Mouse (Mus musculus): Measurements from ENCODE around the gene Atp6v1e2. TPM values are rescaled to one million over a fixed set of nuclear protein-coding genes. Genes with fewer than 3 reads are reported as not detected.

Gene Atp6v1e2
- polyA plus RNA-seq, 1 experiment from 2014 or later, result not detected

DNA sequence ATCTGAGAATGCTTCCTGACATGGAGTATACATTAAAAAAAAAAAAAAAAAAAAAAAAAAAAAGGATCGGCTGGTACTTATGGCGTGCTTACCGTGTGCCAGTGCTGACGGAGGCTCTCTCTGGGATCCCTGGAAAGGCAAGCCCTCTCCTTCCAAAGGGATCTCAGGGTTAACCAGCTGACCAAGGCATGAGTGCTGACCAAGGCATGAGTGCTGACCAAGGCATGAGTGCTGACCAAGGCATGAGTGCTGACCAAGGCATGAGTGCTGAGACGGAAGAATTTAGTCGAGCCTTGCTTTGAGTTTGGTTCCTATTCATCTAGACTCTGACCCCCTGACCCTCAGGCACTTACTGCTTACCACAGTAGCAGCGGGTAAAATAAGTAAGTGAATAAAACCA lies 9.0 kb downstream of the Atp6v1e2 start:
- no peak for ATAC-seq (ENCODE audit: insufficient read depth)
- H3K4me2 ChIP-seq, result no peak overlapping the region
- H3K27me3 ChIP-seq, result peaks cover 12% of the 10 kb centered on the region
- H3K27ac ChIP-seq (replicated peaks), result no peak overlapping the region
- H3K9me3 ChIP-seq (replicated peaks), result no peaks in the 10 kb centered on the region
- WGBS (ENCODE audit: insufficient replicate concordance), result 51% methylated on average over 7 of the region's 7 CpGs
- no peak overlapping the region for H3K9ac ChIP-seq
- no peaks in the 10 kb centered on the region for H3K36me3 ChIP-seq (replicated peaks)
- H3K4me1 ChIP-seq (replicated peaks), result no peaks in the 10 kb centered on the region; the same call in 1 of the 2 replicates
- H3K4me3 ChIP-seq (replicated peaks), result no peak overlapping the region

DNA sequence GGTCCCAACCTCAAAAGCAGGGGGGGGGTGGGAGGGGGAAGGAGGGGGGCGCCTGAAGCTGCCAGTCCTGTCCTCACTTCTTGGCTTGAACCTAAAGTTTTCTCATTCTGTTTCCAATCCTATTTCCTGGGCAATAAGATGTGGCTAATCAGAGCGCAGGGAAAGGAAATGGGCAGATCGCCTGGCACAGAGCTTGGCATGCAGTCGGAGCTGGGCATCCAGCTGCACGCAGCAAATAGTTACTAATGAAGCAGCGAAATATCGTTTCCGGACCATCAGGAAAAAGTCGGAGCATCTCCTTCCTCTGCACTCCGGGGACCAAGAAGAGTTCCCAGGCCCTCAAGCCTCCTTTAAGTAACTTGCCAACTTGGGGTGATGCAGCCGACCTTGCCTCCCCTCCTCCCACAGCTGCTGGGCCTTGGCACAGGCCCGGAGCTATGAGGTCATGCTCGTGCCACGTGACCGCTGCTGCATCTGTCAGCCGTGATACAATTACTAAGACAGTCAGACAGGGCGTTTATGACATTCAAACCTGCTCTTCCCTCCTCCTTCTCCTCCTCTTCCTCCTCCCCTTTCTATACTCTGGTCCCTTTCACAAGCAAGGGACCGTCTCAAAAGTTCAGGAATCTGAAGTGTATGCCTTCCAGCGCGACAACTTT lies 10.1 kb downstream of the Atp6v1e2 start:
- peaks cover 12% of the 10 kb centered on the region for H3K27me3 ChIP-seq

DNA sequence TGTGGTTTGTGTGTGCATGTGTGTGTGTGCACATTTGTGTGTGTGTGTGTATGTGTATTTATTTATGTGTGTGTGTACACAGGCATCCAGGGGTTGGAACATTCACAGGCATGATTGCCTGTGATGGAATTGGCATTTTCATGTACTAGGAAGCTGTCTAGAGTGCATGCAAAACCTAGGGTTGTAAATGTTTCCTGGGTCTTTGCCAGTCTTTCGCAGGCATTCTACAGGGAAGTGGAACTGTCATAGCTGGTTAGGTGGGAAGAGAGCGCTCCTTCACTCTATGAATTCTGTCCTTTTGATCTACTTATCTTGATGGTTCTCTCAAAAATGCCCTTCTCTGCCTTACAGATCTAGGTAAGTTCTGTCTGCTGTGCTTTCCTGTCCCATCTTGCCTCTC lies 10.6 kb downstream of the Atp6v1e2 start:
- Histone ChIP-seq H3K9me3 (replicated peaks) (no peaks in the 10 kb centered on the region), H3K4me2 (no peak overlapping the region), H3K4me1 (replicated peaks) (no peaks in the 10 kb centered on the region; the same call in 1 of the 2 replicates), H3K9ac (no peak overlapping the region), H3K27me3 (peaks cover 12% of the 10 kb centered on the region), H3K4me3 (replicated peaks) (no peak overlapping the region), H3K36me3 (replicated peaks) (no peaks in the 10 kb centered on the region), H3K27ac (replicated peaks) (no peak overlapping the region)
- WGBS (ENCODE audit: insufficient replicate concordance), result 65% methylated on average over 2 of the region's 2 CpGs
- ATAC-seq (ENCODE audit: insufficient read depth), result no peak

More for the DNA sequence above, 10.1 kb downstream of the Atp6v1e2 start:
- no peak for ATAC-seq (ENCODE audit: insufficient read depth)
- 5% methylated on average over 20 of the region's 20 CpGs for WGBS (ENCODE audit: insufficient replicate concordance)
- Histone ChIP-seq H3K9ac (no peak overlapping the region), H3K9me3 (replicated peaks) (no peaks in the 10 kb centered on the region), H3K4me2 (peak overlapping the region; percentile 43), H3K27ac (replicated peaks) (no peak overlapping the region), H3K4me1 (replicated peaks) (no peaks in the 10 kb centered on the region; the same call in 1 of the 2 replicates), H3K4me3 (replicated peaks) (peak overlapping the region; percentile 23), H3K36me3 (replicated peaks) (no peaks in the 10 kb centered on the region)

DNA sequence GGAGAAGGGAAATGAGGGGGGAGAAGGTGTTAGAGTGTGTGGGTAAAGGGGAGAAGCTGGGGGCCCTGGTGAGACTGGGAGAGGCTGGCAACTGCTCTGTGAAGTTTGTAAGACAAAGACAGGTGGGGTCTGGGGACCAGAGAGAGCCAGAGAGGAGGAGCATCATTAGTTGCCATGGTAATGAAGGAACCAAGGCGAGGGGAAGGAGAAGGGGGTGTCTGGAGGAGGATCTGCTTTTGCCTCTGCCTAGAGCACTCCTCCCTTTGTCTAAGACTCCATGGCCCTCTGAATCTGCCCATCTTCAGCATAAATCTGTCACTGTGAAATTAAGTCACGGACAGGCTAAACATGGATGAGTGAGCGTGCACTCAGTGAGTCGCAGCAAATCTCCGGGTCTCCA lies 14.8 kb downstream of the Atp6v1e2 start:
- Histone ChIP-seq H3K27ac (replicated peaks) (no peak overlapping the region), H3K4me2 (no peak overlapping the region), H3K9me3 (replicated peaks) (no peaks in the 10 kb centered on the region), H3K4me1 (replicated peaks) (no peaks in the 10 kb centered on the region; the same call in 1 of the 2 replicates), H3K4me3 (replicated peaks) (no peak overlapping the region), H3K9ac (no peak overlapping the region), H3K36me3 (replicated peaks) (no peaks in the 10 kb centered on the region), H3K27me3 (peaks cover 9% of the 10 kb centered on the region)
- WGBS (ENCODE audit: insufficient replicate concordance), result 39% methylated on average over 5 of the region's 5 CpGs
- ATAC-seq (ENCODE audit: insufficient read depth), result no peak

DNA sequence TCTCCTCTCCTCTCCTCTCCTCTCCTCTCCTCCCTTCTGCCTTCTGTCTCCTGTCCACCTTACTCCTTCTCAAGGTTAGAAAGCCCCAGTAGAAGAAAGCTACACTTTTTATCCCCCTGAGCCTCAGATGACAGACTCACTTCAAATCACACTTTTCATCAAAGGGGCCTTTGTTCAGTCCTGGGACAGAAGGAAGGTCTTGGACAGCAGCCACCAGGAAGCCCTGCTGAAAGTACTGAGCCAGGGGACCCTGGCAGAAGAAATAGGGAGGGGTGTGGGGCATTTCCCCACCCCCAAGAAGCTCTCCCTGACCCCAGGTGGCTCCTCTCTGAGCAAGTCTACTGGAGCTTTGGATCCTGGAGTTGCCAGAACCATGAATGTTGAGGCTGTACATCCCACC lies 17.7 kb downstream of the Atp6v1e2 start:
- Histone ChIP-seq H3K9me3 (replicated peaks) (no peaks in the 10 kb centered on the region), H3K27me3 (0 out of 2 replicates have a peak, but pooled peaks cover 3% of the 10 kb centered on the region), H3K4me1 (replicated peaks) (no peaks in the 10 kb centered on the region), H3K9ac (no peak overlapping the region), H3K36me3 (replicated peaks) (no peaks in the 10 kb centered on the region), H3K4me2 (no peak overlapping the region), H3K27ac (replicated peaks) (no peak overlapping the region), H3K4me3 (replicated peaks) (no peak overlapping the region)
- ATAC-seq (ENCODE audit: insufficient read depth), result no peak

DNA sequence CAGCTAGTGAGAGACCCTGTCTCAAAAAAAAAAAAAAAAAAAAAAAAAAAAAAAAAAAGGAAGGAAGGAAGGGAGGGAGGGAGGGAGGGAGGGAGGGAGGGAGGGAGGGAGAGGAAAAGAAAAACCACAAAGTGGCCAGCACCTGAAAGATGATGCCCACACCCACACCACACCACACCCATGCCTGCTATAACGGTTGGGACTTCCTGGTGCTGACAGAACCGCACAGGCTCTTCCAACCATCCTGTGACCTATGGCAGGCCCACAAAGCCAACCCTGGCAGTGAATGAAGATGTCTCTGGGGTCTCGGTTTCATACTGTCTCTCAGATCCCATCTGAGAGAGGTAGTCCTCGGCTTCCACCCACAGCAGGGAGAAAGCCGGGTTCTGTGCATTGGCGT lies 18.3 kb downstream of the Atp6v1e2 start:
- Histone ChIP-seq H3K4me2 (no peak overlapping the region), H3K9ac (no peak overlapping the region), H3K27ac (replicated peaks) (no peak overlapping the region), H3K27me3 (0 out of 2 replicates have a peak, but pooled peaks cover 3% of the 10 kb centered on the region), H3K4me1 (replicated peaks) (no peaks in the 10 kb centered on the region), H3K36me3 (replicated peaks) (no peaks in the 10 kb centered on the region), H3K4me3 (replicated peaks) (no peak overlapping the region), H3K9me3 (replicated peaks) (no peaks in the 10 kb centered on the region)
- WGBS (ENCODE audit: insufficient replicate concordance), result 54% methylated on average over 6 of the region's 6 CpGs
- no peak for ATAC-seq (ENCODE audit: insufficient read depth)

DNA sequence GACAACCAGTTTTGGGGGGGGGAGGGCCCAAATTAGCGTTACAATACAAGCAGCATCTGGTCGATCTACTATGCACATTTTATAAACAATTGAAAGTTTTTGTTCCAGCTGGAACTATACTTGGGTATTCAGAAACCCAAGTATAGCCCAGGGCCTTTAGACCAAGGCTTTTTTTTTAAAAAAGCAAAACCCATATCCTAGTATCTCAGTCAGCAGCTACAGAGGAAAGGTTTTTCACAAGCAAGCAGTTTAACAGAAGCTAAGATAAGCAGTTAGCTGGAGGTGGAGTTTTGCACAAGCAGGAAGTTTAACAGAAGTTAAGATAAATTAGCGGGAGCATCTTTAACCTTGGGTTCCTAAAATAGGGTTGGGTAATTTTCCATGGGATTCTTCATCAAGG lies 20.9 kb downstream of the Atp6v1e2 start:
- H3K4me2 ChIP-seq, result no peak overlapping the region
- no peaks in the 10 kb centered on the region for H3K27me3 ChIP-seq
- ATAC-seq (ENCODE audit: insufficient read depth), result no peak
- no peaks in the 10 kb centered on the region for H3K36me3 ChIP-seq (replicated peaks)
- no peak overlapping the region for H3K9ac ChIP-seq
- no peak overlapping the region for H3K27ac ChIP-seq (replicated peaks)
- no peak overlapping the region for H3K4me3 ChIP-seq (replicated peaks)
- 57% methylated on average over 3 of the region's 3 CpGs for WGBS (ENCODE audit: insufficient replicate concordance)
- no peaks in the 10 kb centered on the region for H3K9me3 ChIP-seq (replicated peaks)
- H3K4me1 ChIP-seq (replicated peaks), result no peaks in the 10 kb centered on the region

DNA sequence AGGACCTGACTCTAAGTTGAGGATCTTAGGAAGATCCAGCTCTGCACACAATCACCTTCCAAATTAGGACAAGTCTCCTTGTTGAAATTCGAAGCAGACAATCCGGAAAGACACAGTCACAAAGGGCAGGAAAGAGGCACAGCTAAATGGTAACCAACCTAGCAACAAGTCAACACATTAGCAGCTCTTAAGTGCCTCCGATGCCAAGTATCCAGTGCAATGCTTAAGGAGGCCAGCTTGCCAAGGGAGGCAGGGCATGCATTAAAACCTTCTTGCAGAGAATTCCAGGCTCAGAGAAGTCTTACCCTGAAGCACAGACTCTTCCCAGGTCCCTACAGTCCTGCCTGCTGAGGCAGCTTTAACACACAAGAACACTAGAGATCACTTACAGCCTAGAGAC lies 23.0 kb downstream of the Atp6v1e2 start:
- no peak overlapping the region for H3K9ac ChIP-seq
- H3K4me3 ChIP-seq (replicated peaks), result no peak overlapping the region
- H3K36me3 ChIP-seq (replicated peaks), result no peaks in the 10 kb centered on the region
- no peak overlapping the region for H3K4me2 ChIP-seq
- H3K27me3 ChIP-seq, result no peaks in the 10 kb centered on the region
- no peaks in the 10 kb centered on the region for H3K4me1 ChIP-seq (replicated peaks)
- no peak overlapping the region for H3K27ac ChIP-seq (replicated peaks)
- H3K9me3 ChIP-seq (replicated peaks), result no peaks in the 10 kb centered on the region
- WGBS (ENCODE audit: insufficient replicate concordance), result 66% methylated on average over 3 of the region's 3 CpGs
- no peak for ATAC-seq (ENCODE audit: insufficient read depth)

DNA sequence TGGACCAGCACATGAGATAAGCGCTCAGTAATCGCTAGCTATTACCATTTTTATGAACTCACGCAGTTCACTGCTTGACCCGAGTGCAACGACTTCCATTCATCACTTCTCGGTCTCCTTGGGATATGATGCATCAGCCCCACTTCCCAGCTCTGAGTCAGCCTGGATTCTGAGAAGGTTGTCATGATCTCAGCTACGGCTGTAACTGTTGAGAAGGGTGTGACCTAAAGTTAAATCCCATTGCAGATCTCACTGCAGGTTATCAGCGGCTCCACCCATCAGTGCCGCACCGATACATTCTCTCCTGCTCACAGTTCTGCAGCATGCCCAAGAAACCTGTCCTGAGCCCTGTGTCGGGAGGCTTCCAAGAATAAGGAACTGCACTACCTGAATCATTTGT lies 28.0 kb downstream of the Atp6v1e2 start:
- no peaks in the 10 kb centered on the region for H3K4me1 ChIP-seq (replicated peaks)
- H3K36me3 ChIP-seq (replicated peaks), result no peaks in the 10 kb centered on the region
- H3K27ac ChIP-seq (replicated peaks), result no peak overlapping the region
- no peak overlapping the region for H3K4me3 ChIP-seq (replicated peaks)
- no peak overlapping the region for H3K9ac ChIP-seq
- no peaks in the 10 kb centered on the region for H3K9me3 ChIP-seq (replicated peaks)
- ATAC-seq (ENCODE audit: insufficient read depth), result no peak
- 64% methylated on average over 11 of the region's 11 CpGs for WGBS (ENCODE audit: insufficient replicate concordance)
- no peak overlapping the region for H3K4me2 ChIP-seq
- H3K27me3 ChIP-seq, result no peaks in the 10 kb centered on the region

DNA sequence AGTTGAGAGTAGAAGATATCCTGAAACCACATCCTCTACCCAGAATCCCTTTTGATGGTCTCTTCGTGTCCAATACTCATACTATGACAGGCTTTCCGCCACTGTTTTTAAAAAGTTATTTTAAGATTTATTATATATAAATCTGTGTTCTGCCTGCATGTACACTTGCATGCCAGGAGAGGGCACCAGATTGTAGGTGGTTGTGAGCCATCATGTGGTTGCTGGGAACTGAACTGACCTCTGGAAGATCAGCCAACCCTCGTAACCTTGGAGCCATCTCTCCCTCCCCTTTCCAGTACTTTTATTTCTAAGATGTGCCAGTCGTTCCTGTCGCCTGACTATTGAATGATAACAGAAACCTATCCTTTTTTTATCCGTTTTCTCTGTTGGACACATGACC lies 28.9 kb downstream of the Atp6v1e2 start:
- no peak for ATAC-seq (ENCODE audit: insufficient read depth)
- H3K27me3 ChIP-seq, result no peaks in the 10 kb centered on the region
- no peaks in the 10 kb centered on the region for H3K4me1 ChIP-seq (replicated peaks)
- H3K4me2 ChIP-seq, result no peak overlapping the region
- no peaks in the 10 kb centered on the region for H3K9me3 ChIP-seq (replicated peaks)
- H3K9ac ChIP-seq, result no peak overlapping the region
- H3K4me3 ChIP-seq (replicated peaks), result no peak overlapping the region
- no peak overlapping the region for H3K27ac ChIP-seq (replicated peaks)
- H3K36me3 ChIP-seq (replicated peaks), result no peaks in the 10 kb centered on the region
- WGBS (ENCODE audit: insufficient replicate concordance), result 39% methylated on average over 6 of the region's 6 CpGs

DNA sequence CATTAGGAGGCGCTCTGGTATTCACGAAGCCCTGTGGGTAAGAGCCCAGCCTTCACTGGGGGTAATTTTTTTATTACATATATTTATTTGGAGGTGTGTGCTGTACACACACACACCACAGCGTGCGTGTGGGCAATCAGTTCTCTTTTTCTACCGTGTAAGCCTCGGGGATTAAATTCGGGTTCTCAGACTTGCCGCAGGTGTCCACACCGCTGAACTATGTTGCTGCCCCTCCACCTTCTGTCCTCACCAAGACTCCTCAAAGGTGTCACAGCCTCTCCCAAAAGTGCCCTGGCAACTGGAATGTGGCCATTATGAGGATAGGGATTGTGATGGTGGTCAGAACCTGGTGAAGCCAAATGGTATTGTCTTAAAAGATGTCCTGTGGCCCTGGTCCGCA lies 30.6 kb downstream of the Atp6v1e2 start, which contains the start of gene Tmem247:
TSS of gene Tmem247 (plus strand) at position 301 of the 400 bp plus-strand sequence.
- no peak within 1 kb of the TSS for H3K27ac ChIP-seq (replicated peaks)
- H3K4me3 ChIP-seq (replicated peaks), result no peak within 1 kb of the TSS
- no peaks in the 10 kb centered on the region for H3K36me3 ChIP-seq (replicated peaks)
- WGBS (ENCODE audit: insufficient replicate concordance), result 79% methylated on average over 10 of the region's 10 CpGs
- no peak within 1 kb of the TSS for H3K9ac ChIP-seq
- H3K4me2 ChIP-seq, result no peak within 1 kb of the TSS
- no peaks in the 10 kb centered on the region for H3K4me1 ChIP-seq (replicated peaks)
- H3K9me3 ChIP-seq (replicated peaks), result no peaks in the 10 kb centered on the region
- H3K27me3 ChIP-seq, result no peaks in the 10 kb centered on the region
- no peak for ATAC-seq (ENCODE audit: insufficient read depth)

DNA sequence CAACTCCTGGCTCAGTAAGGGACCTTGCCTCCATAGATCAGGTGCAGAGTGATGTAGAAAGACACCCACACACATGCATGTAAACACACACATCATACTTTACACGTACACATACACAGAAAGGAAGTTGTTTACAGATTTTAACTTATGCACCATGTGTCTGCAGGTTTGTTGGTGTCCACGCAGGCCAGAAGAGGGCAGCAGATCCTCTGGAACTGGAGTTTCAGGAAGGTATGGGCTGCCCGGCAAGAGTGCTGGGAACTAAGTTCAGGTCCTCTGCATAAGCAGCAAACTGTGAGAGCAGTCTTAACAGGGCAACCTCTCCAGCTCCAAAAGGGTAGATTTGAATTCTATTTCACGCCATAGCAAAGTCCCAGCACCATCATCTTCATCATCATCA lies 32.2 kb downstream of the Atp6v1e2 start:
- H3K4me3 ChIP-seq (replicated peaks), result no peak overlapping the region
- no peaks in the 10 kb centered on the region for H3K27me3 ChIP-seq
- H3K9me3 ChIP-seq (replicated peaks), result no peaks in the 10 kb centered on the region
- no peaks in the 10 kb centered on the region for H3K36me3 ChIP-seq (replicated peaks)
- H3K9ac ChIP-seq, result no peak overlapping the region
- H3K27ac ChIP-seq (replicated peaks), result no peak overlapping the region
- no peak for ATAC-seq (ENCODE audit: insufficient read depth)
- 0 out of 2 replicates have a peak, but pooled peaks cover 6% of the 10 kb centered on the region for H3K4me1 ChIP-seq (replicated peaks)
- 59% methylated on average over 4 of the region's 4 CpGs for WGBS (ENCODE audit: insufficient replicate concordance)
- no peak overlapping the region for H3K4me2 ChIP-seq
